Mouse (Mus musculus) cerebellum, adult 11 months (tissue): ENCODE results near the gene Npas3.

Experiments
- DNase-seq: peaks from one replicate; pipeline ENCODE4 v3.0.0; 2022

Npas3 gene

GRCm38 (mm10) chr12:54015304-54015703 is 766.8 kb downstream of the Npas3 start:
- DNase-seq: no peak

- no peak for DNase-seq
These were observed 769.5 kb downstream of the Npas3 start for GRCm38 (mm10) chr12:54017949-54018348.

- DNase-seq: no peak
These were observed 771.5 kb downstream of the Npas3 start for GRCm38 (mm10) chr12:54019979-54020378.

GRCm38 (mm10) chr12:54034666-54035346 is 786.3 kb downstream of the Npas3 start:
- DNase-seq: no peak

GRCm38 (mm10) chr12:54037602-54038001 is 789.1 kb downstream of the Npas3 start:
- DNase-seq: no peak

- DNase-seq: no peak
These were observed 794.6 kb downstream of the Npas3 start for GRCm38 (mm10) chr12:54042996-54043544.

- DNase-seq: no peak
These were observed 796.3 kb downstream of the Npas3 start for GRCm38 (mm10) chr12:54044606-54045334.

GRCm38 (mm10) chr12:54045360-54045759 is 796.9 kb downstream of the Npas3 start:
- no peak for DNase-seq

- DNase-seq: no peak
These were observed 798.3 kb downstream of the Npas3 start for GRCm38 (mm10) chr12:54046824-54047223.

GRCm38 (mm10) chr12:54048126-54048525 is 799.6 kb downstream of the Npas3 start:
- DNase-seq: no peak

- no peak for DNase-seq
These were observed 801.4 kb downstream of the Npas3 start for GRCm38 (mm10) chr12:54049926-54050325.

GRCm38 (mm10) chr12:54052939-54053338 is 804.5 kb downstream of the Npas3 start:
- no peak for DNase-seq

- DNase-seq: no peak
These were observed 805.1 kb downstream of the Npas3 start for GRCm38 (mm10) chr12:54053598-54053997.

GRCm38 (mm10) chr12:54060732-54061131 is 812.3 kb downstream of the Npas3 start:
- DNase-seq: peak; percentile 14

GRCm38 (mm10) chr12:54061168-54061567 is 812.7 kb downstream of the Npas3 start:
- DNase-seq: no peak

GRCm38 (mm10) chr12:54064986-54065385 is 816.5 kb downstream of the Npas3 start:
- DNase-seq: no peak

GRCm38 (mm10) chr12:54065607-54066006 is 817.1 kb downstream of the Npas3 start:
- no peak for DNase-seq

- DNase-seq: no peak
These were observed 818.9 kb downstream of the Npas3 start for GRCm38 (mm10) chr12:54067419-54067818.

- no peak for DNase-seq
These were observed 819.6 kb downstream of the Npas3 start for GRCm38 (mm10) chr12:54067886-54068756.

- DNase-seq: no peak
These were observed 820.3 kb downstream of the Npas3 start for GRCm38 (mm10) chr12:54068757-54069146.

- no peak for DNase-seq
These were observed 825.5 kb downstream of the Npas3 start for GRCm38 (mm10) chr12:54074012-54074411.

- no peak for DNase-seq
These were observed 832.5 kb downstream of the Npas3 start for GRCm38 (mm10) chr12:54080996-54081395.

GRCm38 (mm10) chr12:54093729-54094128 is 845.3 kb downstream of the Npas3 start:
- DNase-seq: no peak
